Mouse (Mus musculus): ENCODE measurements around the gene Cct5. TPM values are rescaled to one million over a fixed set of nuclear protein-coding genes. Genes with fewer than 3 reads are reported as not detected.

Cct5 gene
- polyA plus RNA-seq, 1 experiment from 2014 or later = 211 TPM

DNA sequence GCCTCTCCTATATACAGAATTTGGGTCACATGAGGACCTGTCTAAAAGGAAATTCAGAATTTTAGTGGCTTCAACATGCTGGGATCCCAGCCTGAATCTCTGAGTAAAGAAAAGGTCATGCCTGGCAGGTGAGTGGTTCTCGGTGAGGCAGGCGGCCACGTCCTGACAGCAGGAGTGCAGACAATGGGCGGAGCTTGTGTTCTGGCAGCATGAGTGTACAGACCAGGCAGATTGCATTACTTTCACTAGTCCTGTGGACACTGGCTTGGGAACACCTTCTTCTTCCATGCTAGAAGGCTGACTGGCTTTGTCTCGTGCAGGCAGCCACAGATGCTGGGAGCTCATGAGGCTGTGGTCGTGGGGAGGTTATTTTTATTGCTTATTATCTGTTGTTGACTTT is 5.2 kb upstream of the Cct5 start:
- no peak overlapping the region for H3K27ac ChIP-seq (ENCODE audit: low read length)
- H3K9me3 ChIP-seq (ENCODE audit: low read length) = no peaks in the 10 kb centered on the region
- H3K9ac ChIP-seq (replicated peaks; ENCODE audit: low read depth) = no peak overlapping the region
- peaks cover 4% of the 10 kb centered on the region; the same call in 1 of the 2 replicates for H3K36me3 ChIP-seq (ENCODE audit: insufficient read depth, low read length)
- no peak overlapping the region for H3K4me3 ChIP-seq (ENCODE audit: low read depth, low read length)
- peaks cover 5% of the 10 kb centered on the region for H3K4me1 ChIP-seq (ENCODE audit: insufficient read depth, low read depth, low read length)
- no peak overlapping the region for H3K4me2 ChIP-seq (replicated peaks; ENCODE audit: low read depth, low read length)
- ATAC-seq = no peak
- peak; percentile 59 for DNase-seq (ENCODE audit: low spot score)
- TF ChIP-seq CTCF (IDR thresholded peaks at IDR 0.05) (no peak), EP300 (IDR thresholded peaks at IDR 0.05) (no peak)
- H3K27me3 ChIP-seq (replicated peaks; ENCODE audit: insufficient read depth, low read length) = no peaks in the 10 kb centered on the region
- 60% methylated on average over 6 of the region's 6 CpGs for WGBS

DNA sequence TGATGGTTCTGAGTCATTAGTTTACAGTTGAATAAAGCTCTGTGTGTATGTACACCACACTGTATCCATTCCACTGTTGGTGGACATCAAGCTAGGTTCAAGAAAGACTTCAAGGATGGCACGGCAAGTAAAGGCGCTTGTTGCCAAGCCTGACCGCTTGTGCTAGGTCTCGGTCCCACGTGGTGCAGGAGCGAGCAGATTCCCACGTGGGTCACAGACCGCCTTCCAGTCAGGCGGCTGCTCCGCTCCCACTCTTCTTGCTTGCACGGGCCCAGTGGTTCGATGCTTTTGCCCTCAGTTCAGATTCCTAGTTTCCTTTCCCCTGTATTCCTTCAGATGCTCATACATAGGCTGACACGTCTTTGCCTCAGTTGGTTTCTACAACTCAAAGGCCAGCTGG is 1.5 kb upstream of the Cct5 start:
- no peak overlapping the region for H3K27ac ChIP-seq (ENCODE audit: low read length)
- no peak for ATAC-seq
- 85% methylated on average over 13 of the region's 13 CpGs for WGBS
- peaks cover 9% of the 10 kb centered on the region for H3K4me1 ChIP-seq (ENCODE audit: insufficient read depth, low read depth, low read length)
- no peak for TF ChIP-seq EP300 (IDR thresholded peaks at IDR 0.05)
- TF ChIP-seq CTCF (IDR thresholded peaks at IDR 0.05) = no peak
- no peak overlapping the region for H3K4me2 ChIP-seq (replicated peaks; ENCODE audit: low read depth, low read length)
- DNase-seq (ENCODE audit: low spot score) = no peak
- no peaks in the 10 kb centered on the region for H3K27me3 ChIP-seq (replicated peaks; ENCODE audit: insufficient read depth, low read length)
- no peaks in the 10 kb centered on the region for H3K9me3 ChIP-seq (ENCODE audit: low read length)
- H3K9ac ChIP-seq (replicated peaks; ENCODE audit: low read depth) = peak overlapping the region; percentile 23; the same call in 1 of the 2 replicates
- no peak overlapping the region for H3K4me3 ChIP-seq (ENCODE audit: low read depth, low read length)
- H3K36me3 ChIP-seq (ENCODE audit: insufficient read depth, low read length) = no peaks in the 10 kb centered on the region; the same call in 1 of the 2 replicates

DNA sequence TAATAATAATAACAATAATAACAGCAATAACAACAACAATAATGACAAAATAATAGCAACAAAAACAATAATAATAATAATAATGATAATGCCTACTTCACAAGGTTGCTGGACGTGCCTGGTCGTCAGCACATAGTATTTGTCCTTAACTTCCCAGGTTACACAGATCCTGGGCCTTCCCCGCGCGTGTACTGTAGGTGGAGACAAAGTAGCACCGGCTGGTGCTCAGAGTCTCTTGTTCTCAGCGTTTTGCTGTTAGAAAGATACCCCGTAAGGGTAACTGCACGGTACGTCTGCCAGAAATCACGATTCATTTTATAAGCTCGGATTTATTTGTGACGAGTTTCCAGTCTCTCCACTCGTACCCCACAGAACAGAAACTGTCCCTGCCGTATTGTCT is 822 bp upstream of the Cct5 start:
- WGBS = 3% methylated on average over 15 of the region's 15 CpGs
- ATAC-seq = peak; percentile 61

DNA sequence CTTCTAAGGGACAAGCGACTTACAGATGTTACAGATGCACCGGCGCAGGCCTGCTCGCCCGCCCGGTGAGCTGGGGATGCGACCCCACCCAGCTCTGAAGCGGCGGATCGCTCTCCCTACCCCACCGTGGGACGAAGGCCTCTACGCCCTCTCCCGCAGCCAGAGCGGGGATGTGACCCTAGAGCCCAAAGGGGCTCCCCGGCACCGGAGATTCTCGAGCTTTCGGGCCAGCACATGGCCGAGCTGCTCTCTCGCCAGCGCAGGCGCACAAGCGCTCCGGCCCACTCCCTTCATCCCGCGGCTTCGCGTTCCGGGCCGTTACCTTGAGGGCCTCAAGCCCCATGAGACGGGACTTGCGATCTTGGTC is 342 bp downstream of the Cct5 start:
- Histone ChIP-seq H3K27ac (ENCODE audit: low read length) (peak overlapping the region; percentile 89; the same call in 1 of the 2 replicates), H3K4me3 (ENCODE audit: low read depth, low read length) (peak overlapping the region; percentile 75), H3K9me3 (ENCODE audit: low read length) (no peaks in the 10 kb centered on the region), H3K9ac (replicated peaks; ENCODE audit: low read depth) (peak overlapping the region; percentile 79), H3K4me1 (ENCODE audit: insufficient read depth, low read depth, low read length) (peaks cover 9% of the 10 kb centered on the region), H3K4me2 (replicated peaks; ENCODE audit: low read depth, low read length) (peak overlapping the region; percentile 96), H3K36me3 (ENCODE audit: insufficient read depth, low read length) (peaks cover 4% of the 10 kb centered on the region), H3K27me3 (replicated peaks; ENCODE audit: insufficient read depth, low read length) (no peaks in the 10 kb centered on the region)
- WGBS = 2% methylated on average over 33 of the region's 33 CpGs
- DNase-seq (ENCODE audit: low spot score) (no peak), ATAC-seq (peak; percentile 76)
- TF ChIP-seq CTCF (IDR thresholded peaks at IDR 0.05) (no peak), EP300 (IDR thresholded peaks at IDR 0.05) (no peak)

More for the DNA sequence above, 822 bp upstream of the Cct5 start:
- Histone ChIP-seq H3K27ac (ENCODE audit: low read length) (peak overlapping the region; percentile 89), H3K4me1 (ENCODE audit: insufficient read depth, low read depth, low read length) (peaks cover 9% of the 10 kb centered on the region), H3K9ac (replicated peaks; ENCODE audit: low read depth) (peak overlapping the region; percentile 79), H3K4me3 (ENCODE audit: low read depth, low read length) (peak overlapping the region; percentile 75), H3K4me2 (replicated peaks; ENCODE audit: low read depth, low read length) (peak overlapping the region; percentile 56), H3K27me3 (replicated peaks; ENCODE audit: insufficient read depth, low read length) (no peaks in the 10 kb centered on the region), H3K36me3 (ENCODE audit: insufficient read depth, low read length) (peaks cover 3% of the 10 kb centered on the region), H3K9me3 (ENCODE audit: low read length) (no peaks in the 10 kb centered on the region)
- peak; percentile 69 for DNase-seq (ENCODE audit: low spot score)
- TF ChIP-seq EP300 (IDR thresholded peaks at IDR 0.05) (no peak), CTCF (IDR thresholded peaks at IDR 0.05) (peak; percentile 70)

DNA sequence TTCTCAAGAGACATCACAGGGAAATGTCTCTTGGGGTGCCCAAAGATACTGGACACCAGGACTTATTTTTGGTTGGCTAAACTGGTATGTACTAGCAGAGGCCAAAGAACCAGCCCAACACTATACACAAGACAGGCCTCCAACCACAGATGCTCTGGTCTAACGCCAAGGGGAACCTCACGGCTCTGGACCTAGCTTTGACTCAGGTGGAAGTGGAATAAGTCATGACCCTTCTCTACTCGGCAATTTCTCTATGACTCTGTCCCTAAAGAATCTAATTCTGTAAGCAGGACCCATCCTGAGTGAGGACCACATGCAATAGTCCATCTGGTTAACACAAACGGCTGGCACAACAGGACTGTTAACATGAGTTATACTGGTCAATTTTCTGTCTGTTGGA is 1.8 kb downstream of the Cct5 start:
- Histone ChIP-seq H3K9ac (replicated peaks; ENCODE audit: low read depth) (no peak overlapping the region), H3K4me3 (ENCODE audit: low read depth, low read length) (no peak overlapping the region)
- no peak for TF ChIP-seq EP300 (IDR thresholded peaks at IDR 0.05)
- no peak for TF ChIP-seq CTCF (IDR thresholded peaks at IDR 0.05)

DNA sequence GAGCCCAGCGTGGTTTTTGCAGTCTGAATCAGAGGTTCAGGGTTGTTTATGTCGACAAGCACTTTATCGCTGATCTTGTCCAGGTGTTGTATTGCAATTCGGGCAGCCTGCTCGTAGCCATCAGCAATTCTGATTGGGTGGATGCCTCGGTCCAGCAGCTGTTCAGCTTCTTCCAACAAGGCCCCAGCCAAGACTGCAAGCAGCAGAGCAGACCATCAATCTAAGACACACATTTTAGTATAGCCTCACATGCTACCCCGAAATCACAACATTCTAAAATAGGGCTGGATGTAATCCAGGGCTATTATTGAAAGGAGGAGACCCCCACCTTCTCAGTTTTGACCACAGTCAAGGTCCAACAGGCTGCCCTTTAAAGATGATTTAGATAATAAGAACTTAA is 6.0 kb downstream of the Cct5 start:
- Histone ChIP-seq H3K4me2 (replicated peaks; ENCODE audit: low read depth, low read length) (no peak overlapping the region), H3K27ac (ENCODE audit: low read length) (no peak overlapping the region), H3K4me3 (ENCODE audit: low read depth, low read length) (no peak overlapping the region), H3K9me3 (ENCODE audit: low read length) (no peaks in the 10 kb centered on the region), H3K4me1 (ENCODE audit: insufficient read depth, low read depth, low read length) (peaks cover 2% of the 10 kb centered on the region; the same call in 1 of the 2 replicates), H3K9ac (replicated peaks; ENCODE audit: low read depth) (no peak overlapping the region), H3K27me3 (replicated peaks; ENCODE audit: insufficient read depth, low read length) (no peaks in the 10 kb centered on the region), H3K36me3 (ENCODE audit: insufficient read depth, low read length) (peaks cover 41% of the 10 kb centered on the region; the same call in 1 of the 2 replicates)
- TF ChIP-seq CTCF (IDR thresholded peaks at IDR 0.05) = no peak
- TF ChIP-seq EP300 (IDR thresholded peaks at IDR 0.05) = no peak
- DNase-seq (ENCODE audit: low spot score) (no peak), ATAC-seq (peak; percentile 26; the same call in 1 of the 2 replicates)
- 64% methylated on average over 7 of the region's 7 CpGs for WGBS

More for the DNA sequence above, 1.8 kb downstream of the Cct5 start:
- no peaks in the 10 kb centered on the region for H3K9me3 ChIP-seq (ENCODE audit: low read length)
- peaks cover 9% of the 10 kb centered on the region for H3K4me1 ChIP-seq (ENCODE audit: insufficient read depth, low read depth, low read length)
- ATAC-seq (no peak), DNase-seq (ENCODE audit: low spot score) (no peak)
- H3K36me3 ChIP-seq (ENCODE audit: insufficient read depth, low read length) = peaks cover 14% of the 10 kb centered on the region
- H3K27ac ChIP-seq (ENCODE audit: low read length) = no peak overlapping the region
- no peaks in the 10 kb centered on the region for H3K27me3 ChIP-seq (replicated peaks; ENCODE audit: insufficient read depth, low read length)
- H3K4me2 ChIP-seq (replicated peaks; ENCODE audit: low read depth, low read length) = no peak overlapping the region
- WGBS = 66% methylated on average over 4 of the region's 4 CpGs

DNA sequence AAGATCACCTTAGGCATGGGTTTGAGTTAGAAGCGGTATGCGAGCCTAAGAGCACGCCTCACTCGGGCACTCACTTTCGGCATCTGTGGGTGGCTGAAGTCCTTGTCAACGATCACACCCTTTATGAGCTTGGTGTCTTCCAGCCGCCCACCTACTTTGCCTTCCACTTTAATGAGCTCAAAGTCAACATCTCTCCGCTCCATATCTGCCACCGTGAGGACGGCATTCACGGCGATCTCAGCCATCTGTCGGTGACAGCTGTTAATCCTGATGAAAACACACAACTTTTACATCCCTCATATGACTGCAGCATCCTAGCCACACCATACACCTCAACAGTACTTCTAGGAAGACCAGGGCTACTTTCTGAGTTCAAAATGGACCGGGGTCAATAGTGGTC is 7.3 kb downstream of the Cct5 start:
- no peak for ATAC-seq

More for the DNA sequence above, 7.3 kb downstream of the Cct5 start:
- DNase-seq (ENCODE audit: low spot score) = no peak
- Histone ChIP-seq H3K27me3 (replicated peaks; ENCODE audit: insufficient read depth, low read length) (no peaks in the 10 kb centered on the region), H3K4me2 (replicated peaks; ENCODE audit: low read depth, low read length) (no peak overlapping the region), H3K27ac (ENCODE audit: low read length) (no peak overlapping the region), H3K9ac (replicated peaks; ENCODE audit: low read depth) (no peak overlapping the region), H3K4me3 (ENCODE audit: low read depth, low read length) (no peak overlapping the region), H3K9me3 (ENCODE audit: low read length) (no peaks in the 10 kb centered on the region), H3K4me1 (ENCODE audit: insufficient read depth, low read depth, low read length) (no peaks in the 10 kb centered on the region), H3K36me3 (ENCODE audit: insufficient read depth, low read length) (peaks cover 44% of the 10 kb centered on the region; the same call in 1 of the 2 replicates)
- 83% methylated on average over 14 of the region's 14 CpGs for WGBS
- no peak for TF ChIP-seq CTCF (IDR thresholded peaks at IDR 0.05)
